Mouse (Mus musculus) thymus, postnatal 0 days (tissue): ENCODE results near the gene Pole2. TPM values are rescaled to one million over a fixed set of nuclear protein-coding genes. Genes with fewer than 3 reads are reported as not detected.

ENCODE experiments used
- DNase-seq: peaks from one replicate; pipeline ENCODE4 v3.0.0-alpha.2; 2015; ENCODE audit warnings: low spot score
- polyA plus RNA-seq: library from polyadenylated mRNA; unstranded; fragments of >200 nt; fragmentation: Nextera tagmentation; extraction: Ambion mirVana; gene quantifications from 2 replicates; pipeline ENCODE4 v1.2.1, GENCODE M21; 2015

The Pole2 gene
- polyA plus RNA-seq = 21.4 and 23.1 TPM in 2 replicates

DNA sequence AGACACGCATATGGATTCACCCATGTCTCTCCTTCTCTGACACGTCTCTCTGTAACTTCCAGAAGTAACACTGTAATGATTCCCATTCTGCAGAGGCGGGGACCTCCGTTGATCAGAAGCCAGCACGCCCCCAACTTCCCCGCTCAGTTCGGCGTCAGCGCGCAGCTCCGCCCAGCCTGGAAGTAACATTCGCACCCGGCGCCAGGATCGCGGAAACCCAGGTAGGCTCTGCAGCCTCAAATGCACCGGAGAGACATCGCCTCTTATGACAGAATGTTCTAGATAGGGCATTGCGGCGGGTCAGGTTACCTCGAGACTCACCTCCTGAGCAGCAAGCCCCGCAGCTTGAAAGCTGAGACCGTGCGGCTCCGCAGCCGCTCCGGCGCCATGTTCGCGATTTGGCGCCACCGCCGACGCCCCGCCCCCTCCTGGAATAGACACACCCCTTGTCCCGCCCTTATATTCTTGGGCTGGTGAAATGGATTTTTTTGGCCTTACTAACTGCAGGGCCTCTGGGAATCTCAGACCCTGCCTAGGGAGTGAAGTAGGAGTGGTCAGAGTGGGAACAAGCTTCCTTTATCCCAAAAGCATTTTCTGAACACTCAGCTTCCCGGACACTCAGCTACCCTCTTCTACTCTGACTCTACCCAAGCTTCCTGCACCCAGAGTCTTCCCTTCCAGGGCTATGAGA lies at the start of gene Pole2:
Gene Pole2 (minus strand): TSS at position 420 of the 691 bp plus-strand sequence.
- DNase-seq = peak; percentile 80

DNA sequence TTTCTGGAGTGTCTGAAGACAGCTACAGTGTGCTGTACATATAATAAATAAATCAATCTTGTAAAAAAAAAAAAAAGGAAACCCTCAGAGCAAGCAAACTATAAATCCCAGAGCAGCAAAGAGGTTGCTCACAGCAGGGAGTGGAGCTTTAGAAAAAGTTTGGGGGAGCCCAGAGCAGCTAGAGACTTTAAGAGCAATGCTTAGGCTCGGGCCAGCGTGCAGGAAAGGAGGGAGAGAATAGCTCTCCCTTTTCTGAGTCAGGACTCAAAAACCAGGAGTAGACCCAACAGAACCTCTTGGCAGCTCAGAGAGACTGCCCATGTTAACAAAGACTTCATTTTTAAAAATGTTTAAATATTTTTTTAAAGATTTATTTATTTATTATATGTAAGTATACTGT lies 41.0 kb upstream of the Pole2 start:
- no peak for DNase-seq

DNA sequence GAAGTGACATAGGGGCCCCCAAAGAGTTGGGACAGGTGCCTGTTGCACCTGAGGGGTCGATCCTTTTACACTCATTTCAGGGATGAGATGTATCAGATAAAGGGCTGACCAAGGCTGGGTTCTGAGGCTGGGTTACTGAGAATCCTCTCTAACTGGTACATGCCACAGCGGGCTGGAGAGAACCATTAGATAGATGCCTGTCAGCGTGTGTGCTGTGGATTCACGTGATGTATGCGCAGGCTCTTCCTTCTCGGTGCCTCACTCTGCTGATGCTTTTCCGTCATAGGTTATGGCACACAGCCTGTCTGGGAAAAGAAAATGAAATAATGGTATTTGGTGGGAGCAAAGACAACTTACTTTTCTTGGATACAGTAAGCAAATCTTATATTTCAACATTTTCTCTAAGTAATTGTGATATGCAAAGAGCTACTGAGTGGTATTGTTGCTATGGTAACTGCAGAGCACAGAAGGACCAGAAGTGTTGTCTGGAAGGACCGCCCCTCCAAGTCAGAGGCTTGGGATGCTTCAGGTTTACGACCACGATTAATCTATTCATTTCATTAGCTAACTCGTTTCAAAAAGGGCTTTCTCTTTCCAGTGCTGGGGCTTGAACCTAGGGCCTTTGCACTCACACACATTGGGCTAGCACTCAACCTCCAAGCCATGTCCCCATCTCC lies 40.1 kb upstream of the Pole2 start:
- DNase-seq = peak; percentile 10

DNA sequence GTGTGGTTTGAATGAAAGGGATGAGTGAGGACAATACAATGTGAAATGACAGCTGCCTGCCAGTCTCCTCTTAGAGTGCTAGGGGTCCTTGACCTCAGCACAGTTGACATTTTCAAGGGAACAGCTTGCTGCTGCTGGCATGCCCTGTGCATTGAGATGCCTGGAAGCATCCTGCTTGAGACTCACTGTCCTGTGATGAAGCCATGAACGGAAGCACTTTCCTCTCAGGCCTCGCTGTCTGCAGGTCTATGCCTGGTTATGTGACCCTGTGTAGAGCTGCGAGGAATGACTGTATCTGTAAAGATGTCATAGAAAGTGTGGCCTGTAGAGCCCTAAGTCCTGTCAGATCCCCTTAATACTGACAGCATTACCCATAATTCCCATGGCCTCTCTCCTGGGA lies 37.0 kb upstream of the Pole2 start:
- no peak for DNase-seq

DNA sequence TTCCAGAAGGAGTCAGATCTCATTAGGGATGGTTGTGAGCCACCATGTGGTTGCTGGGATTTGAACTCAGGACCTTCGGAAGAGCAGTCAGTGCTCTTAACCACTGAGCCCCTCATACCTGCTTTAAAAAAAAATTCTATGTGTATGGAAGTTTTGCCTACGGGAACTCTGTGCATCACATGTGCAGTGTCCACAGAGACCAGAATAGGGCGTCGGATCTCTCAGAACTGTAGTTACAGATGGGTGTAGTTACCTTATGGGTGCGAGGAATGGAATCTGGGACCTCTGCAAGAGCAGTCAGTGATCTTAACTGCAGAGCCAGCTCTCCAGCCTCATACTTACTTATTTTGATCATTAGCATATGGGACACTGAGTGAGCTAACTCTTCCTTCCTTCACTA lies 34.3 kb upstream of the Pole2 start:
- DNase-seq = no peak

DNA sequence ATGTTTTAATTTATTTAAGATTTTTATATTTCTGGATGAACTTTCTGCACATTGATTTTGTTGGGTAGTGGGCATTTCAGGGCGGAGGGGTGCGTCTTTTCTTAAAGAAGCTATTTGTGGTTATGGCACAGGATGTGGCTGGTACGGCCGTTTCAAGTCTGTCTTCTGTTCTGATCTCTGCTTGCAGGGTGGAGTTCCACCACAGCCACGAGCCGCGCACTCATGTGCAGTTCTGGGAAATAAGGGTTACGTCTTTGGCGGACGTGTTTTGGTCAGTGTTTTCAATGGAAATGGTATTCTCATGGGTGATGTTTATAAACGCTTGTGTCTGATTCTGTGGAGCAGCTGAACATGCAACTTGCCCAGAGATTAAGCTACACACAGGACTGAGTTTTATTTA lies 29.8 kb upstream of the Pole2 start:
- peak; percentile 75 for DNase-seq

DNA sequence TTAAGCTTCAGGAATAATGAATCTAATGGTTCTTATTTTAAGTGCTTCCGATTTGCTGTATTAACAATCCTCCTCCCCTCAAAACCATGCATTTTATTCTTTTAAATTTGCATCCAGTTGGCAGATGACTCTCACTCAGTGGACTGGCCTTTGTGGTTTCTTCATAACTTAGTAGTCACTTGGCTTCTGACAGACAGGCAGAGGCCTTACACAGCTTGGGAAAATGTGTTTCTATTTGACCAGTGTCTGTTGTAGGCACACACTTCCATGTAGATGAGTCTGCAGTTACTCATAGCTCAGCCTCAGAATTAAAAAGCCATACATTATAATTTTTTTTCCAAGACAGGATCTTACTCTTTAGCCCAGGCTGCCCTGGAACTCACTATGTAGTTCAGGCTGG lies 25.8 kb upstream of the Pole2 start:
- DNase-seq = no peak

DNA sequence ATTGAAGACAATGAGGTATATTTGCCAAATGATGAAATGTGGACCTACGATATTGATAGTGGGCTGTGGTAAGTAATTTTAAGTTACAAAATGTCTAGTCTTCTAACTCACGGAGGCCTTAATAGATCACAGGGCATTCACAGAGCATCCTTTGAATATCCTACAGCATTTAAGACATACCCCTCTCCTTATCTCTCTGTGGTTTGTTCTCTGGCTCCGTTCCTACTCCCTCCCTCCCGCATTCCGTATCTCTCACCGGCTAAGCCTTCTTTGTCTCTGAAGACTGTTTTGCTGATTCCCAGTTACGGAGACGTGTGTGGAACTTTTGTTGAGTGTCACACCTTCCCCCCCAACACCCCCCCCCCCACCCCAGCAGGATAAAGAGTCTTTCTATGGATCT lies 22.8 kb upstream of the Pole2 start:
- no peak for DNase-seq

DNA sequence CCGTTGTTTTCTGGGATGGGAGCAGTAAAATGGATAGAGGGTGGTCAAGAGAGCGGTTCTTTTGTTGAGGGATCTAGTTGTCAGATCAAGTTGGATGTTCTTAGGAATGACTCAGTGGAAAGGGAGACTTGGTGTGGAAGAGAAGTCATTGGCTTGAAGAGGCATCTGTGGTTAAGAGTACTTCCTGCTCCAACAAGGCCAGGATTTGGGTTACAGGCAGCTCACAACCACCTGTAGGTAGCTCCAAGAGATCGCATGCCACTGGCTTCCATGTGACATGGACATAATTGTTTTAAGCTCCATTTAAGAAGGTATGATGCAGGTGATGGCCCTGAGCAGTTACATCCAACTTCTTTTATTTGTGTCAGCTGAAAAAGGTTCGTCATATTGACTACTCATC lies 21.8 kb upstream of the Pole2 start:
- DNase-seq = no peak

DNA sequence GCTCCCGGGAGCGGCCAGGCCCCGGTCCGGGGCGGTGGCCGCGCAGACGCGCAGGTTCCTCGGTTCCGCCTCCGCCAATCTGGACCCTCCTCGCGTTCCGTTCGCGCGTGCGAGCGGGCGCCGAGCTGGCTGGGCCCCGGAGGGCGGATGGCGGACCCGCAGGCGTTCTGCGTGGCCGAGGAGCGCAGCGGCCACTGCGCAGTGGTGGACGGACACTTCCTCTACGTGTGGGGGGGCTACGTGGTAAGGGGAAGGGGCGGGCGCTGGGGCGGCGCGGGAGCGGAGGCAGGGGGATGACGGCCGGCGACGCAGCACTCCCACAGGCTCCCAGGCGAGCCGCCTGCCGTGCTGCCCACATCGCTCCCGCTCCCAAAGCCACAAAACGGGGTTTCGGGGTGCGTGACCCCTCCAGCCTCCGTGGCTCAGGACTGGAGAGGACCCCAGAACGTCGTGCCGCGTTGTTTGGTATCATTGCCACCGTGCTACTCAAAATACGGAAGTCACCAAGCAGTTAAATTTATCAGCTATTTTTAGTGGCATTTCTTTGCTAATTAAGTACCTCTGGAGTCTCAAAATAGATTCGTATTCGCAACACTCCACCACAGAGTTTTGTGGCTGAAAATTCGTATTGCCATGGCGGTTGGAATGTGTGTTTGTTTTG lies 13.9 kb upstream of the Pole2 start:
- peak; percentile 51 for DNase-seq

DNA sequence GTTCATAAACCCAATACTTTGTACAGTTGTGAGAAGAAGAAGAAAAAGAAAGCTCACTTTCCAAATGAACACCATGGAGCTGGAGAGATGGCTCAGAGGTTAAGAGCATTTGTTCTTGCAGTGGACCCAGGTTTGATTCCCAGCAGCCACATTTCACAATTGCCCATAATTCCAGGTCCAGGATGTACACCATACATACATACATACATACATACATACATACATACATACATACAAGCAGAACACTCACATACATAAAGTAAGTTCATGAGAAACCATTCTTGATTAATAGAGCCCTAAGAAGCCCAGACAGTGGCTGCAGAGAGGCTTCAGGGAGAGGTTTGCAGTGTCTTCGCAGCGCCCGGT lies 13.4 kb upstream of the Pole2 start:
- no peak for DNase-seq

DNA sequence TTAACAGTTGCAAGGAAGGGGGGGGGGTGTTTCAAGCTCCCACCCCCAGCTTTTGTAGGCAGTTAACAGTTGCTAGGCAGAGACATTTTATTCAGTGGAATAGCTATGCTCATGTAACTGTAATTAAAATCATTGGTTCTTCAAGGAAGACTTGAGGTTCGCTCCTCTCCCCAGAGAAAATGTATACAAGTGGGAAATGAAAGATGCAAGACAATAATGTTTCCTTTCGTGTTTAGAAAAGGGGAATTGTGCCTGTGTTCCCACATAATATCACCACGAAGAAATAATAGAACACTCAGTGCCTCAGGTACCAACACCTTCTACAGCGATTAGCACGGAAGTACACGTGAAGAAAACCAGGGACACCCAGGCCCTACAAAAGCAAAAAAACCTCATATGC lies 12.9 kb upstream of the Pole2 start, which contains the start of gene Klhdc1:
Gene Klhdc1 (plus strand): TSS at position 301 of the 400 bp plus-strand sequence.
- DNase-seq = no peak

DNA sequence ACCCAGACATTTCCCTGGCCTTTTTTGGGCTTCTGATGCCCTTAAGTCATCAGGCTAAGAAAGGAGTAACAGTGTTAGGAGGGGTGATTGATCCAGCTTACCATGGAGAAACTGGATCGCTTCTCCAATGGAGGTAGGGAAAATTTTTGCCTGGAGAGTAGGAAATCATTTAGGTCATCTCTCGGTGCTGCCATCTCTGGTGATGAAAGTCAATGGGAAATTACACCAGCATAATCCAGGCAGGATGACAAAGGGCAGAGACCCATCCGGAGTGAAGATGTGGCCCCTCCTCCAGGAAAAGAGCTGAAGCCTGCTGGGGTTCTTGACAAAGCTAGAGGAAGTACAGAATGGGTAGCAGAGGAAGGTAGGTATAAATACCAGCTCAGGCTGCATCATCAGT lies 10.3 kb upstream of the Pole2 start:
- DNase-seq = no peak

DNA sequence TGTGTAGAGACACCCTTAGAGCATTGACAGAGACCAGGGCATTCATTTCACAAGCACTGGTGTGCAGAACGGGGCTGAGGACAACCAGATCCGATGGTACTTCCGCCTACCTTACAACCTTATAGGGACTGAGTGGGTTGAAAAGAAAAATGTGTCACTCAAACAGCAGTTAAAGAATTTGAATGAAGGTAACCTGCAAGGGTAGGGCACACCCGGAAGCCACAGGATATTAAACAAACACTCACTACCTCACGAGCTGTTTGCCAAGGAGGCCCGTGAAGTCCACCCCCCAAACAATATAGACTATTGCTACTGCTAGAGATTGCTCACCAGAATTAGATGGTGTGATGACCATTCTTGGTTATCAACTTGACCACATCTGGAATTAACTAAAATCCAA lies 7.8 kb upstream of the Pole2 start:
- no peak for DNase-seq

DNA sequence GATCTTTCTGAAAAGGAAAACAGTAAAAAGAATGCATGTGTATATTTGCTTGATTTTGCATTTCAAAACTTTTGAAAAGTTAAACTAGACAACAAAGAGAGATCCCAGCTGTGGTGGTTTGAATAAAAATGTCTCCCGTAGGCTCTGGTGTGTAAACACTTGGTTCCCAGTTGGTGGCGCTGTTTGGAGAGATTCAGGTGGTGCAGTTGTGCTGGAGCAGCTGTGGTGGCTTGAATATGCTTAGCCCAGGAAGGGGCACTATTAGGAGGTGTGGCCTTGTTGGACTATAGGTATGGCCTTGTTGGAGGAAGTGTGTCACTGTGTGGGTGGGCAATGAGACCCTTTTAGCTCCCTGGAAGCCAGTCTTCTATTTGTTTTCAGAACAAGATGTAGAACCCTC lies 1.3 kb upstream of the Pole2 start:
- peak; percentile 50 for DNase-seq

DNA sequence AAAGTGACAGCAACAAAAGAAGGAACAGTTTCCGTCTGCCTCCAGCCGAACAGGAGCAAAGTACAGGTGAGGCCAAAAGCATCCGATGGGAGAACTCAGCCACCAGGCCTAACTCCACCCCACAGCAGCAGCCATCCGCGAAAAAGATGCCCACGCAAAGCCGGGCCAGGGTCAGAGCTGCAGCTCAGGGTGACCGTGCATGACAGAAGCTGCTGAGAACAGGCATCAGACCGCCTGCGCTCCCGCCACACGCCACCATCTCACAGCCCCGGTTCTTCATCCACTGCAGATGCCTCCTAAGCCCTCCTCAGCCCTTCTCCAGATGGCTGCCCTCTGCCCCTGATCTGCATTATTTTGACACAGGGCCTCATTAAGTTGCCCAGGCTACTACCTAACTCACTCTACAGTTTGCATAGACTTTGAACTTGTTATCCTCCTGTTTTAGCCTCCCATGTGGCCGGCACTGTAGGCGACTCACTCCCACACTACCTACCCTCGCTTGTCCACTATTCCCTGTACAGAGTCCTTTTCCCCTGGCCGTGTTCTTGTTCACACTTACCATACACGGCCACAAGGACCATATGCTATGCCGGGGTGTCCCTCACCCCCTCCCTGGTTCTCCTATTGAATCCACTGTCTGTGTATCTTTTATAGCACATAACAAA lies 7.2 kb downstream of the Pole2 start:
- DNase-seq = no peak

DNA sequence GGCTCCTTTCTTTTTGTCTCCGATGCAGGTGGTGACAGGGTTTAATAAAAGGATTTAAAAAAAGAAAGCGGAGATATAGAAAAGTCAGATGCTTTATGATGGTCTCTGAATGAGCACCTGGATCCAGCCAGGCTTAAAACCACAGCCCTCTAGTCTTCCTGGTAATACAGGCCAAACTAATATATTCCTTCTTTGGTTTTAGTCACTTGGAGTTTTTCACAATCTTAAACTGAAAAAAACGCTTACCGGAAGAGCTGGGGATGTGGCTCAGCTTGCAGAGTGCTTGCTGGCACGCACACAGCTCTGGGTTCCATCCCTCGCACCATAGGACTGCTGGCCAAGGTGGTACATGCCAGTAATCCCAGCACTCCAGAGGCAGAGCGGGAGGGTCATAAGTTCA lies 11.4 kb downstream of the Pole2 start:
- DNase-seq = no peak

DNA sequence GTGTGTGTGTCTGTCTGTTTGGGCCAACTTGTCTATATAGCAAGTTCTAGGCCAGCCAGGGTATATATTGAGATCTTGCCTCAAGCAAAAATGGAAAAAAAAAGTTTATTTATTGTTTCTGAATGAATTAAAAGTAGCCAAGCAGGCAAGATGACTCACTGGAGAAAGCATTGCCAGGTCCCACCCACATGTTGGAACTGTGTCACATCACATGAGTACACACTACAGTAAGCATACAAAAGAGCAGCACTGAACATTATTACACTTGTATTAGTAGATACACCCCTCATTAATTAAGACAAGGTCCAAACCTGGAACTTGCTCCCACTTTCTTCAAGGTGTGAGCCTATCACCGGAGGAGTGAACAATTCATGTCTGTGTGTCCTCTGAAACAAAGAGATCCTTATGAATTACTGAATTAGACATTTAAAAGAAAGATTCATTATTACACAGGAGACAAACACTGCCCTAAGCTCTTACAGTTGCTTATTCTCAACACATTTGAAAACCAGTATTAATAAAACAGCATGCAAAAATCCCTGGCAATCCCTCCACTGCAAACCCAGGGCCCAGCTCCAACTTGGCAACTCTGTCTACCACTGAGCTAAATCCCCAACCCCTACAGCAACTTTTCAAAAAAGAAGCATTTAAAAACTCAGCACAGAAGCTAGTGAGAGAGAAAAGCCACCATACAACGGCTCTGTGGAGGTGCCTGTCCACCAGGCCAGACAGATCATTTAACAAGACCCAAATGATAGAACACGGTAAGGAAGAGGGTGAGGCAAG lies 12.8 kb downstream of the Pole2 start:
- DNase-seq = no peak

DNA sequence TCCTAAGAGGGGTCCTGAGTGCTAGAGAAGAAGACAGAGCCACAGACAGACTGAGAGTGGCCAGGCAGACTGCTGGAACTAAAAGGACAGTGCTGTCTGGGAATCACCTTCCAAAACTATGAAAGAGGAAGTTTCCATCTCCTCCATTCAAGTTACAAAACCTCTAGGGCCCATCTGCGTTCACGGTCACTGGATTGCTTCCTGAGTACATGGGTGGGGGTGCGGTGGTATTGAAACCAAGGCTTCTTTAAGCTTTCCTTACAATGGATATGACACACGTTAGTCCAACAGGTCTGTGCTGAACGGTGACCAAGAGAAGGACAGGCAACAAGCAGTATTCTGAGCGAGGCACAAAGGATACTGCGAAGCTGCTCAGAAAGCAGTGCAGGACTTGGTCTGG lies 13.6 kb downstream of the Pole2 start:
- no peak for DNase-seq

DNA sequence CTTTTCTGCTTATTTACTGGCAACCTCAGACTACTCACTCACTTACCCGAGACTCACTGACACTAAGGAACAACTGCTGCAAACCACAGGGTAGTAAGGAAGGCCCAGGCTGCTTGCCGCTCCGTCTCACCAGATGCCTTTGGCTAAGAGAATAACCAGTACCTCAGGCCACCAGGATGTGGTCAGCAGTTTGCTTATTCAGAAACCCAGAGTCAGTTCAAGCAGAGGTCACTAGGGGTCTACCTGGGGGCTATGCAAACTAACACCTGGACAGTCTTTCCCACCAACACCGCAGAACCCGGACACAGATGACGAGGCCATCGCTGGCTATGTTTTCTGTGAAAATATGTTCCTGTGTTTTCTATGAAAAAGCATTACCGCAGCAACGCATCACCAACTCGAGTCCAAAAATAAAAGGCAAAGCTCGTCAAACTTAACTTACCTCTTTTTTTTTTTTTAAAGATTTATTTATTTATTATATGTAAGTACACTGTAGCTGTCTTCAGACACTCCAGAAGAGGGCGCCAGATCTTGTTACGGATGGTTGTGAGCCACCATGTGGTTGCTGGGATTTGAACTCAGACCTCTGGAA lies 14.7 kb downstream of the Pole2 start:
- no peak for DNase-seq

DNA sequence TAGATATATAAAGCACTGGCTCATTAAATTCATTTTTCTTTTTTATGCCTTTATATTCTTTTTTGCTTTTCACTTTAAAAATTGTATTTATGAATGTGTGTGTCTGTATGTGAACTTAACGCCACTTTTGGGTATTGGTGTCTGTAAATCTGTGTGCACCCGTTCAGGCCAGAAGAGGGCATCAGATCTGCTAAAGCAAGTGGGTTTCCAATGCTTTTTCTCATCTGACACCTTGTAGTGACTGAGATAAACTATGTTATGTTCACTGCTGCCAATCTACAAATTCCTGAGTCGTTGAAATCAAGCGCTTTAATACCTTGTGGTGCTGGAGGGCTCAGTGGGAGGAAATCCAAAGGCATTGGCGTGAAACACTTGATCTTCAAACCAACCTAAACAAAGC lies 16.9 kb downstream of the Pole2 start:
- DNase-seq = peak; percentile 16
